Mouse (Mus musculus) heart, embryonic 16.5 days (tissue): ENCODE measurements around the gene Casp12. TPM values are rescaled to one million over a fixed set of nuclear protein-coding genes. Genes with fewer than 3 reads are reported as not detected.
"Not testable (repeated sequence)": the region's sequence is repeated elsewhere in the genome, so short reads cannot be mapped to it uniquely, and the experiment has no call there.

Experiments used
- ATAC-seq: fragments of 200-750 bp; cut with Nextera tagmentation; replicated peaks from 2 replicates; pipeline ENCODE4 v1.8.0; 2017; ENCODE audit warnings: moderate number of reproducible peaks; ENCODE audit not compliant: insufficient read depth, low FRiP score; ENCODE audit errors: extremely low read depth
- H3K27ac ChIP-seq: fragments of 300-500 bp; sonication (generic); 2 replicates; pipeline ENCODE4 v1.5.1; 2014; ENCODE audit warnings: mild to moderate bottlenecking, low read length, control low read depth, moderate library complexity
- H3K27me3 ChIP-seq: fragments of 300-500 bp; sonication (generic); 2 replicates; pipeline ENCODE4 v1.6.1; 2014; ENCODE audit warnings: low read length, mixed read lengths; ENCODE audit not compliant: control insufficient read depth, insufficient read depth
- H3K36me3 ChIP-seq: fragments of 300-500 bp; sonication (generic); 2 replicates; pipeline ENCODE4 v1.6.1; 2014; ENCODE audit not compliant: control insufficient read depth, insufficient read depth
- H3K4me1 ChIP-seq: fragments of 300-500 bp; sonication (generic); 2 replicates; pipeline ENCODE4 v1.6.1; 2014; ENCODE audit warnings: low read length, mixed read lengths; ENCODE audit not compliant: control insufficient read depth, insufficient read depth
- H3K4me2 ChIP-seq: fragments of 300-500 bp; sonication (generic); 2 replicates; pipeline ENCODE4 v1.6.1; 2014; ENCODE audit warnings: low read depth, mild to moderate bottlenecking, control low read depth, low read length
- H3K4me3 ChIP-seq: fragments of 300-500 bp; sonication (generic); 2 replicates; pipeline ENCODE4 v1.5.1; 2014; ENCODE audit warnings: mild to moderate bottlenecking, control low read depth, low read length
- H3K9ac ChIP-seq: fragments of 300-500 bp; sonication (generic); 2 replicates; pipeline ENCODE4 v1.6.1; 2014; ENCODE audit warnings: low read length, control low read depth
- H3K9me3 ChIP-seq: fragments of 300-500 bp; sonication (generic); replicated peaks from 2 replicates; pipeline ENCODE4 v1.6.1; 2016; ENCODE audit warnings: low read length; ENCODE audit not compliant: control insufficient read depth
- WGBS: fragments of 180-500 bp; shearing (Covaris S2); extraction: QIAGEN DNeasy Blood & Tissue Kit; methylation state at CpG from one replicate; pipeline ENCODE4 v1.1.7; 2014; 5-methylcytosine and 5-hydroxymethylcytosine counted together
- polyA plus RNA-seq: library from polyadenylated mRNA; unstranded; fragments of >200 nt; fragmentation: Nextera tagmentation; extraction: Ambion mirVana; gene quantifications from 2 replicates; pipeline ENCODE4 v1.2.1, GENCODE M21; 2015

Casp12 gene
- polyA plus RNA-seq, 1 experiment from 2014 or later = 4.9 TPM

GRCm38 (mm10) chr9:5333422-5333821 lies 11.8 kb upstream of the Casp12 start:
- 77% methylated on average over 1 of the region's 1 CpGs for WGBS
- ATAC-seq = no peak
- Histone ChIP-seq H3K27ac (no peak overlapping the region), H3K4me1 (no peaks in the 10 kb centered on the region), H3K9me3 (no peaks in the 10 kb centered on the region), H3K9ac (no peak overlapping the region), H3K4me3 (no peak overlapping the region), H3K27me3 (no peaks in the 10 kb centered on the region), H3K4me2 (no peak overlapping the region), H3K36me3 (no peaks in the 10 kb centered on the region)

GRCm38 (mm10) chr9:5343092-5343491 lies 2.1 kb upstream of the Casp12 start:
- no peak overlapping the region for H3K4me3 ChIP-seq
- H3K4me1 ChIP-seq = no peaks in the 10 kb centered on the region
- 47% methylated on average over 1 of the region's 1 CpGs for WGBS
- H3K27ac ChIP-seq = no peak overlapping the region
- no peak overlapping the region for H3K9ac ChIP-seq
- H3K4me2 ChIP-seq = no peak overlapping the region
- no peaks in the 10 kb centered on the region for H3K9me3 ChIP-seq
- ATAC-seq = no peak
- H3K36me3 ChIP-seq = no peaks in the 10 kb centered on the region
- no peaks in the 10 kb centered on the region for H3K27me3 ChIP-seq

- Histone ChIP-seq H3K4me2 (no peak overlapping the region), H3K4me3 (no peak overlapping the region), H3K4me1 (no peaks in the 10 kb centered on the region), H3K27ac (no peak overlapping the region), H3K9ac (no peak overlapping the region), H3K9me3 (no peaks in the 10 kb centered on the region), H3K36me3 (no peaks in the 10 kb centered on the region), H3K27me3 (no peaks in the 10 kb centered on the region)
- ATAC-seq = no peak
- WGBS = 75% methylated on average over 4 of the region's 4 CpGs
These were observed 1.1 kb upstream of the Casp12 start for GRCm38 (mm10) chr9:5344090-5344489.

- no peak for ATAC-seq
- no peak overlapping the region for H3K4me3 ChIP-seq
- H3K27ac ChIP-seq = no peak overlapping the region
- no peaks in the 10 kb centered on the region for H3K27me3 ChIP-seq
- WGBS = 59% methylated on average over 4 of the region's 4 CpGs
- no peak overlapping the region for H3K4me2 ChIP-seq
- no peaks in the 10 kb centered on the region for H3K9me3 ChIP-seq
- no peaks in the 10 kb centered on the region for H3K36me3 ChIP-seq
- no peak overlapping the region for H3K9ac ChIP-seq
- no peaks in the 10 kb centered on the region for H3K4me1 ChIP-seq
These were observed 2.2 kb downstream of the Casp12 start for GRCm38 (mm10) chr9:5347381-5347780.

GRCm38 (mm10) chr9:5353673-5354072 lies 8.4 kb downstream of the Casp12 start:
- no peak overlapping the region for H3K27ac ChIP-seq
- no peaks in the 10 kb centered on the region for H3K4me1 ChIP-seq
- 58% methylated on average over 2 of the region's 2 CpGs for WGBS
- ATAC-seq = no peak
- H3K4me2 ChIP-seq = no peak overlapping the region
- H3K9me3 ChIP-seq = no peaks in the 10 kb centered on the region
- no peak overlapping the region for H3K4me3 ChIP-seq
- no peaks in the 10 kb centered on the region for H3K27me3 ChIP-seq
- H3K36me3 ChIP-seq = no peaks in the 10 kb centered on the region
- no peak overlapping the region for H3K9ac ChIP-seq

- Histone ChIP-seq H3K9me3 (no peaks in the 10 kb centered on the region), H3K27ac (no peak overlapping the region)
- no peak for ATAC-seq
These were observed 11.6 kb downstream of the Casp12 start for GRCm38 (mm10) chr9:5356801-5357200.

GRCm38 (mm10) chr9:5393561-5393960 lies 48.3 kb downstream of the Casp12 start:
- no peak for ATAC-seq
- Histone ChIP-seq H3K9ac (no peak overlapping the region), H3K9me3 (no peaks in the 10 kb centered on the region), H3K4me2 (no peak overlapping the region), H3K36me3 (no peaks in the 10 kb centered on the region), H3K4me1 (no peaks in the 10 kb centered on the region), H3K4me3 (no peak overlapping the region), H3K27ac (no peak overlapping the region), H3K27me3 (no peaks in the 10 kb centered on the region)

More at GRCm38 (mm10) chr9:5356801-5357200, 11.6 kb downstream of the Casp12 start:
- Histone ChIP-seq H3K36me3 (no peaks in the 10 kb centered on the region), H3K4me2 (no peak overlapping the region), H3K4me1 (no peaks in the 10 kb centered on the region), H3K4me3 (no peak overlapping the region), H3K9ac (no peak overlapping the region), H3K27me3 (no peaks in the 10 kb centered on the region)

- H3K9ac ChIP-seq, H3K4me3 ChIP-seq, H3K27me3 ChIP-seq, H3K36me3 ChIP-seq, ATAC-seq, H3K9me3 ChIP-seq, H3K27ac ChIP-seq, H3K4me1 ChIP-seq, H3K4me2 ChIP-seq: not testable (repeated sequence)
- 64% methylated on average over 5 of the region's 5 CpGs for WGBS
These were observed 50.6 kb downstream of the Casp12 start for GRCm38 (mm10) chr9:5395861-5396260.

- WGBS = 76% methylated on average over 1 of the region's 1 CpGs
- ATAC-seq = no peak
- Histone ChIP-seq H3K36me3 (no peaks in the 10 kb centered on the region), H3K4me3 (no peak overlapping the region), H3K4me2 (no peak overlapping the region), H3K27ac (no peak overlapping the region), H3K4me1 (no peaks in the 10 kb centered on the region), H3K9ac (no peak overlapping the region), H3K27me3 (no peaks in the 10 kb centered on the region), H3K9me3 (no peaks in the 10 kb centered on the region)
These were observed 65.8 kb downstream of the Casp12 start for GRCm38 (mm10) chr9:5410988-5411568.
